In the genomic region with DNA sequence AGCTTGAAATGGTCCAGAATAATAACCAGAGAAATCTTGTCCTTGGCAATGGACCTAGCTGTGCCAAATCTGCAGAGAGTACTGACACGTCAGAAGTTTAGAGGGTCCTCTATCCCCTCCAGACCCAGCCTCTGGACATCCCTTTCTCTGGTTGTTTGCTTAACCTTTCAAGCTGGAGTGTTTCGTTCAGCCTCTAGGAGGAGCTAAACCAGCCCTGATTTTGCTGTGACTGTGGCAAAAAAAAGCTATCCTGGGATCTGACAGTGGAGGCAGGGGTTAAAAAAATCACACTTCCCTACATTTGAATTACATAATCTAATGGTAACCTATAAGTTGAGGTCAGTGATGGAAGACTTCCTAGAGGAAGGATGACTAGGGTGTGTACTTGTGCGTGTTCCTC, we compare ENCODE assay signal across 18 mouse cellular contexts.
DNase-seq lines count a peak whose midpoint lies in the region; ATAC-seq and TF ChIP-seq lines count a peak whose summit lies in the region.
"Had no signal": no experiment of that assay in that cellular context is flagged by ENCODE, and none has a peak within 500 bp of the region (broad histone marks: within the 10 kb centered on the region; RNA-seq: fewer than 3 reads in every experiment).

No protein-coding gene starts in this region.

- TF ChIP-seq EP300 in liver, embryonic 14.5 days (IDR thresholded peaks at IDR 0.05; ENCODE audit: low read depth), result no peak

- in situ Hi-C loops in Patski (cut with MboI; ENCODE audit: low pct_unique_long_range_greater_than_20kb), result no loop called here

- H3K4me3 ChIP-seq in liver, embryonic 14.5 days (ENCODE audit: insufficient read depth in 1 of 2, low read depth in 2 of 2, low read length in 2 of 2), result no peak overlapping the region
- H3K4me3 ChIP-seq in cortical plate, adult 2 months (ENCODE audit: insufficient read depth, low read length), result no peak overlapping the region
- H3K4me3 ChIP-seq: heart, embryonic 15.5 days; hindbrain, embryonic 10.5 days; liver, embryonic 12.5 days; neural tube, embryonic 12.5 days; stomach, embryonic 15.5 days had no signal

- no peaks in the 10 kb centered on the region for H3K4me1 ChIP-seq in liver, embryonic 14.5 days (replicated peaks; ENCODE audit: control insufficient read depth in 2 of 2, insufficient read depth in 2 of 2, low read length in 1 of 2)
- peaks cover 7% of the 10 kb centered on the region for H3K4me1 ChIP-seq in cortical plate, adult 2 months (ENCODE audit: control insufficient read depth, insufficient read depth, low read length)
- H3K4me1 ChIP-seq: heart, embryonic 15.5 days; hindbrain, embryonic 10.5 days; liver, embryonic 12.5 days; neural tube, embryonic 12.5 days; stomach, embryonic 15.5 days had no signal

- CTCF ChIA-PET in Patski (lab: Charles Lee), result interaction anchor here (1.1 kb wide), 1 partner anchor 11 kb away, joined by 3 read pairs; no protein-coding TSS in a partner anchor

- no peak overlapping the region for H3K4me2 ChIP-seq in liver, embryonic 14.5 days (ENCODE audit: low read depth)
- H3K4me2 ChIP-seq: heart, embryonic 15.5 days; liver, embryonic 12.5 days; neural tube, embryonic 12.5 days; stomach, embryonic 15.5 days had no signal

- no peaks in the 10 kb centered on the region for H3K9me3 ChIP-seq in liver, embryonic 14.5 days (ENCODE audit: control insufficient read depth, low read length)
- H3K9me3 ChIP-seq: heart, embryonic 15.5 days; liver, embryonic 12.5 days; neural tube, embryonic 12.5 days; stomach, embryonic 15.5 days had no signal

- no peaks in the 10 kb centered on the region for H3K36me3 ChIP-seq in liver, embryonic 14.5 days (replicated peaks; ENCODE audit: control insufficient read depth, insufficient read depth, low read depth)
- H3K36me3 ChIP-seq: heart, embryonic 15.5 days; hindbrain, embryonic 10.5 days; liver, embryonic 12.5 days; neural tube, embryonic 12.5 days; stomach, embryonic 15.5 days had no signal

- 40% methylated on average over 3 of the region's 3 CpGs for WGBS in liver, embryonic 14.5 days (ENCODE audit: insufficient replicate concordance)

- ATAC-seq in liver, embryonic 14.5 days (ENCODE audit: insufficient read depth), result no peak
- no peak for ATAC-seq in Patski
- no peak for ATAC-seq in activated CD4-positive, CD25-positive, alpha-beta regulatory T cell, adult 4 months
- ATAC-seq: forebrain, embryonic 14.5 days; intestine, embryonic 16.5 days; liver, embryonic 12.5 days had no signal

- peak; percentile 54 for DNase-seq in heart, adult 11 months
- no peak for DNase-seq in heart, postnatal 4 days
- DNase-seq in liver, embryonic 14.5 days (ENCODE audit: low read depth in 3 of 3, low spot score in 3 of 3), result no peak
- no peak for DNase-seq in liver
- no peak for DNase-seq in Patski (ENCODE audit: low read depth, low spot score)
- no peak for DNase-seq in cerebellum, adult 18-20 months
- DNase-seq: cerebellum, adult 11 months; lung, postnatal 14 days; right cerebral cortex, postnatal 14 days had no signal

- POLR2A ChIA-PET in Patski (lab: Charles Lee), result interaction anchor here (0.6 kb wide), 1 partner anchor 275 kb away, joined by 3 read pairs; no protein-coding TSS in a partner anchor

- H3K27me3 ChIP-seq in liver, embryonic 14.5 days (ENCODE audit: control insufficient read depth, insufficient read depth, low read length), result no peaks in the 10 kb centered on the region
- H3K27me3 ChIP-seq in Patski, result peaks cover 3% of the 10 kb centered on the region
- H3K27me3 ChIP-seq: heart, embryonic 15.5 days; liver, embryonic 12.5 days; neural tube, embryonic 12.5 days; stomach, embryonic 15.5 days had no signal

- H3K27ac ChIP-seq in liver, embryonic 14.5 days, result no peak overlapping the region
- no peak overlapping the region for H3K27ac ChIP-seq in cortical plate, adult 2 months (ENCODE audit: insufficient read depth, low read length)
- H3K27ac ChIP-seq: heart, embryonic 15.5 days; hindbrain, embryonic 10.5 days; liver, embryonic 12.5 days; neural tube, embryonic 12.5 days; stomach, embryonic 15.5 days had no signal

- TF ChIP-seq POLR2A in cortical plate, adult 2 months (IDR thresholded peaks at IDR 0.05; ENCODE audit: extremely low read depth, insufficient read depth, low read length), result no peak

- TF ChIP-seq CTCF in liver, embryonic 14.5 days (IDR thresholded peaks at IDR 0.05; ENCODE audit: low read depth), result peak; percentile 2; the same call in 1 of the 2 replicates
- peak; percentile 26 for TF ChIP-seq CTCF in Patski (IDR thresholded peaks at IDR 0.05)
- TF ChIP-seq CTCF in cortical plate, adult 2 months (IDR thresholded peaks at IDR 0.05; ENCODE audit: extremely low read depth, insufficient read depth, low read length), result 0 out of 2 replicates have a peak, but pooled peaks have one; percentile 36

- H3K9ac ChIP-seq in liver, embryonic 14.5 days (replicated peaks), result no peak overlapping the region
- H3K9ac ChIP-seq: heart, embryonic 15.5 days; liver, embryonic 12.5 days; neural tube, embryonic 12.5 days; stomach, embryonic 15.5 days had no signal
